Mouse (Mus musculus) forebrain, embryonic 12.5 days (tissue): ENCODE measurements around the gene Nrn1l. TPM values are rescaled to one million over a fixed set of nuclear protein-coding genes. Genes with fewer than 3 reads are reported as not detected.

ENCODE experiments used
- ATAC-seq: fragments of 200-750 bp; cut with Nextera tagmentation; 2 replicates; pipeline ENCODE4 v1.8.0; 2017; ENCODE audit warnings: moderate TSS enrichment; ENCODE audit not compliant: low FRiP score
- H3K27ac ChIP-seq: fragments of 300-500 bp; sonication (generic); 2 replicates; pipeline ENCODE4 v1.5.1; 2016; ENCODE audit warnings: mild to moderate bottlenecking
- H3K27me3 ChIP-seq: fragments of 300-500 bp; sonication (generic); 2 replicates; pipeline ENCODE4 v1.6.1; 2016; ENCODE audit warnings: mild to moderate bottlenecking
- H3K36me3 ChIP-seq: fragments of 300-500 bp; sonication (generic); replicated peaks from 2 replicates; pipeline ENCODE4 v1.6.1; 2016; ENCODE audit warnings: mild to moderate bottlenecking
- H3K4me1 ChIP-seq: fragments of 300-500 bp; sonication (generic); 2 replicates; pipeline ENCODE4 v1.6.1; 2016
- H3K4me2 ChIP-seq: fragments of 300-500 bp; sonication (generic); 2 replicates; pipeline ENCODE4 v1.6.1; 2016; ENCODE audit warnings: mild to moderate bottlenecking, moderate library complexity
- H3K4me3 ChIP-seq: fragments of 300-500 bp; sonication (generic); replicated peaks from 2 replicates; pipeline ENCODE4 v1.5.1; 2016; ENCODE audit warnings: mild to moderate bottlenecking
- H3K9ac ChIP-seq: fragments of 300-500 bp; sonication (generic); 2 replicates; pipeline ENCODE4 v1.6.1; 2016; ENCODE audit warnings: mild to moderate bottlenecking
- H3K9me3 ChIP-seq: fragments of 300-500 bp; sonication (generic); 2 replicates; pipeline ENCODE4 v1.6.1; 2016
- WGBS: fragments of 180-500 bp; shearing (Covaris S2); methylation state at CpG from one replicate; pipeline ENCODE4 v1.1.7; 2016; 5-methylcytosine and 5-hydroxymethylcytosine counted together
- polyA plus RNA-seq: library from polyadenylated mRNA; unstranded; fragments of >200 nt; fragmentation: Nextera tagmentation; extraction: Ambion mirVana; gene quantifications from 2 replicates; pipeline ENCODE4 v1.2.1, GENCODE M21; 2016

Nrn1l gene
- polyA plus RNA-seq = 0.70 TPM in 1 of 2 replicates, not detected in the other

GRCm38 (mm10) chr8:105893339-105893738, at the start of gene Nrn1l:
Gene Nrn1l, plus strand, starts transcription at chr8:105893567.
- ATAC-seq = peak; percentile 96
- peak within 1 kb of the TSS; percentile 20; the same call in 1 of the 2 replicates for H3K4me2 ChIP-seq
- WGBS = 3% methylated on average over 11 of the region's 11 CpGs
- H3K4me1 ChIP-seq = peaks cover 10% of the 10 kb centered on the region
- H3K9ac ChIP-seq = peak within 1 kb of the TSS; percentile 43; the same call in 1 of the 2 replicates
- H3K36me3 ChIP-seq = peaks cover 54% of the 10 kb centered on the region
- no peaks in the 10 kb centered on the region for H3K27me3 ChIP-seq
- H3K4me3 ChIP-seq = no peak within 1 kb of the TSS
- H3K9me3 ChIP-seq = no peaks in the 10 kb centered on the region
- H3K27ac ChIP-seq = peak within 1 kb of the TSS; percentile 51; the same call in 1 of the 2 replicates

GRCm38 (mm10) chr8:105846678-105847077, 46.7 kb upstream of the Nrn1l start:
- H3K4me3 ChIP-seq = no peak overlapping the region
- H3K27ac ChIP-seq = no peak overlapping the region
- no peak for ATAC-seq
- 97% methylated on average over 11 of the region's 11 CpGs for WGBS
- peaks cover 69% of the 10 kb centered on the region for H3K36me3 ChIP-seq
- peaks cover 7% of the 10 kb centered on the region for H3K4me1 ChIP-seq
- H3K4me2 ChIP-seq = no peak overlapping the region
- H3K27me3 ChIP-seq = no peaks in the 10 kb centered on the region
- no peak overlapping the region for H3K9ac ChIP-seq
- no peaks in the 10 kb centered on the region for H3K9me3 ChIP-seq

GRCm38 (mm10) chr8:105850014-105850413, 43.4 kb upstream of the Nrn1l start:
- WGBS = 84% methylated on average over 4 of the region's 4 CpGs
- no peak for ATAC-seq

GRCm38 (mm10) chr8:105850611-105851010, 42.8 kb upstream of the Nrn1l start:
- H3K9ac ChIP-seq = no peak overlapping the region
- no peaks in the 10 kb centered on the region for H3K27me3 ChIP-seq
- no peak overlapping the region for H3K27ac ChIP-seq
- H3K4me3 ChIP-seq = 0 out of 2 replicates have a peak overlapping the region, but pooled peaks have one; percentile 13
- WGBS = 78% methylated on average over 7 of the region's 7 CpGs
- H3K36me3 ChIP-seq = peaks cover 37% of the 10 kb centered on the region
- peak overlapping the region; percentile 42 for H3K4me2 ChIP-seq
- peaks cover 12% of the 10 kb centered on the region for H3K4me1 ChIP-seq
- H3K9me3 ChIP-seq = no peaks in the 10 kb centered on the region
- no peak for ATAC-seq

More at GRCm38 (mm10) chr8:105850014-105850413, 43.4 kb upstream of the Nrn1l start:
- H3K9me3 ChIP-seq = no peaks in the 10 kb centered on the region
- H3K9ac ChIP-seq = no peak overlapping the region
- H3K4me1 ChIP-seq = peaks cover 10% of the 10 kb centered on the region
- H3K27me3 ChIP-seq = no peaks in the 10 kb centered on the region
- peaks cover 43% of the 10 kb centered on the region for H3K36me3 ChIP-seq
- no peak overlapping the region for H3K4me3 ChIP-seq
- no peak overlapping the region for H3K27ac ChIP-seq
- peak overlapping the region; percentile 42; the same call in 1 of the 2 replicates for H3K4me2 ChIP-seq

- peak overlapping the region; percentile 65 for H3K4me3 ChIP-seq
- no peaks in the 10 kb centered on the region for H3K9me3 ChIP-seq
- peak; percentile 83 for ATAC-seq
- H3K4me2 ChIP-seq = peak overlapping the region; percentile 69
- no peaks in the 10 kb centered on the region for H3K27me3 ChIP-seq
- H3K36me3 ChIP-seq = peaks cover 26% of the 10 kb centered on the region
- peak overlapping the region; percentile 77 for H3K9ac ChIP-seq
- under 1% methylated on average over 34 of the region's 34 CpGs for WGBS
- H3K4me1 ChIP-seq = peaks cover 23% of the 10 kb centered on the region
- H3K27ac ChIP-seq = peak overlapping the region; percentile 20; the same call in 1 of the 2 replicates
These were observed 41.7 kb upstream of the Nrn1l start for GRCm38 (mm10) chr8:105851651-105852143.

- 81% methylated on average over 12 of the region's 12 CpGs for WGBS
- Histone ChIP-seq H3K4me1 (peaks cover 28% of the 10 kb centered on the region), H3K27ac (no peak overlapping the region), H3K27me3 (no peaks in the 10 kb centered on the region), H3K9ac (no peak overlapping the region), H3K4me3 (peak overlapping the region; percentile 65; the same call in 1 of the 2 replicates), H3K36me3 (peaks cover 21% of the 10 kb centered on the region), H3K9me3 (no peaks in the 10 kb centered on the region), H3K4me2 (peak overlapping the region; percentile 69; the same call in 1 of the 2 replicates)
- no peak for ATAC-seq
These were observed 41.1 kb upstream of the Nrn1l start for GRCm38 (mm10) chr8:105852146-105852729.

GRCm38 (mm10) chr8:105853178-105853577, 40.2 kb upstream of the Nrn1l start, which contains the start of gene Cenpt:
Gene Cenpt, minus strand, starts transcription at chr8:105853278.
- no peak within 1 kb of the TSS for H3K4me2 ChIP-seq
- no peak within 1 kb of the TSS for H3K9ac ChIP-seq
- H3K27ac ChIP-seq = no peak within 1 kb of the TSS
- peaks cover 13% of the 10 kb centered on the region for H3K36me3 ChIP-seq
- H3K9me3 ChIP-seq = no peaks in the 10 kb centered on the region
- no peak for ATAC-seq
- no peak within 1 kb of the TSS for H3K4me3 ChIP-seq
- no peaks in the 10 kb centered on the region for H3K27me3 ChIP-seq
- 92% methylated on average over 3 of the region's 3 CpGs for WGBS
- peaks cover 38% of the 10 kb centered on the region for H3K4me1 ChIP-seq

GRCm38 (mm10) chr8:105854303-105854702, 39.1 kb upstream of the Nrn1l start:
- ATAC-seq = no peak; the same call in 1 of the 2 replicates
- WGBS = 22% methylated on average over 8 of the region's 8 CpGs

GRCm38 (mm10) chr8:105854715-105855216, 38.6 kb upstream of the Nrn1l start, which contains the start of gene Thap11:
Gene Thap11, plus strand, starts transcription at chr8:105855132.
- peak; percentile 91 for ATAC-seq
- H3K4me1 ChIP-seq = peaks cover 50% of the 10 kb centered on the region
- peak within 1 kb of the TSS; percentile 99 for H3K4me2 ChIP-seq
- peak within 1 kb of the TSS; percentile 80 for H3K4me3 ChIP-seq
- WGBS = under 1% methylated on average over 43 of the region's 43 CpGs
- peaks cover 6% of the 10 kb centered on the region; the same call in 1 of the 2 replicates for H3K36me3 ChIP-seq
- H3K27me3 ChIP-seq = no peaks in the 10 kb centered on the region
- H3K9ac ChIP-seq = peak within 1 kb of the TSS; percentile 90
- H3K9me3 ChIP-seq = no peaks in the 10 kb centered on the region
- H3K27ac ChIP-seq = peak within 1 kb of the TSS; percentile 84

More at GRCm38 (mm10) chr8:105854303-105854702, 39.1 kb upstream of the Nrn1l start:
- Histone ChIP-seq H3K4me3 (peak overlapping the region; percentile 80), H3K4me1 (peaks cover 46% of the 10 kb centered on the region), H3K27me3 (no peaks in the 10 kb centered on the region), H3K36me3 (peaks cover 8% of the 10 kb centered on the region), H3K9ac (peak overlapping the region; percentile 90), H3K27ac (no peak overlapping the region), H3K9me3 (no peaks in the 10 kb centered on the region), H3K4me2 (peak overlapping the region; percentile 99)

- under 1% methylated on average over 71 of the region's 71 CpGs for WGBS
- peak; percentile 13; the same call in 1 of the 2 replicates for ATAC-seq
- Histone ChIP-seq H3K4me3 (peak overlapping the region; percentile 80), H3K27me3 (no peaks in the 10 kb centered on the region), H3K27ac (peak overlapping the region; percentile 84), H3K9ac (peak overlapping the region; percentile 90), H3K9me3 (no peaks in the 10 kb centered on the region), H3K4me2 (peak overlapping the region; percentile 99), H3K4me1 (peaks cover 52% of the 10 kb centered on the region), H3K36me3 (peaks cover 6% of the 10 kb centered on the region; the same call in 1 of the 2 replicates)
These were observed 37.9 kb upstream of the Nrn1l start for GRCm38 (mm10) chr8:105855248-105856167.

GRCm38 (mm10) chr8:105856168-105856835, 37.1 kb upstream of the Nrn1l start:
- peaks cover 51% of the 10 kb centered on the region for H3K4me1 ChIP-seq
- no peaks in the 10 kb centered on the region for H3K27me3 ChIP-seq
- WGBS = 26% methylated on average over 15 of the region's 15 CpGs
- no peaks in the 10 kb centered on the region for H3K9me3 ChIP-seq
- peaks cover 6% of the 10 kb centered on the region; the same call in 1 of the 2 replicates for H3K36me3 ChIP-seq
- peak overlapping the region; percentile 80 for H3K4me3 ChIP-seq
- H3K4me2 ChIP-seq = peak overlapping the region; percentile 99
- peak overlapping the region; percentile 90 for H3K9ac ChIP-seq
- no peak for ATAC-seq
- peak overlapping the region; percentile 84; the same call in 1 of the 2 replicates for H3K27ac ChIP-seq
